Mouse (Mus musculus): ENCODE data around the gene 3110082I17Rik.

Gene 3110082I17Rik

DNA sequence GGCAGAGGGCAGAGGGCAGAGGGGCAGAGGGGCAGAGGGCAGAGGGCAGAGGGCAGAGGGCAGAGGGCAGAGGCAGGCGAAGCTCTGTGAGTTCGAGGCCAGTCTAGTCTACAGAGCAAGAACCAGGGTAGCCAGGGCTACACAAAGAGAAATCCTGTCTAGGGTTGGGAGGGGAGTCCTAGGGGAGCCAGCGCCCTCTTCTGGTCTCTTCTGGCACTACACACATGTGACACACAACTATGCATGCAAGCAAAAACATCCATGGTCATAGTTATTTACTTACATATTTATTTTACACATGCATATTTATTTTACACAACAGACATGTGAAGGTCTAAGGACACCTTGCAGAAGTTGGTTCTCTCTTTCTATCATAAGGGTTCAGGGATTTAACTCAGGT, 42.8 kb downstream of the 3110082I17Rik start:
- DNase-seq = no peak

DNA sequence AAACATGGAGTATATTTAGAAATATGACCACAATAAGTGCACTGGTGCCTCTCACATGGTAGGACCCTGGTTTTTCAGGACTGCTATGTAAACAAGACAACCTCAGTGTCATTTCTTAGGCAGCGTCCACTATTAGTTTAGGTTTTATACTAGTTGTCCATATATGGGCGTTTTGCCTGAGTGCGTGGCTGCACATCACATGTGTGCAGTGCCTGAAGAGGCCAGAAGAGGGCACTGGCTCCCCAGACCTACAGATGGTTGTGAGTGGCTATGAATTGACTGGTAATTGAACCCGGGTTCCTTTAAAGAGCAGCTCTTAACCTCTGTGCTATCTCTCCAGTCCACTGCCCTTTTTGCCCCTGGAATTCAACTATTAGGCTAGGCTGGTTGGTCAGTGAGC, 43.4 kb downstream of the 3110082I17Rik start:
- DNase-seq = no peak

DNA sequence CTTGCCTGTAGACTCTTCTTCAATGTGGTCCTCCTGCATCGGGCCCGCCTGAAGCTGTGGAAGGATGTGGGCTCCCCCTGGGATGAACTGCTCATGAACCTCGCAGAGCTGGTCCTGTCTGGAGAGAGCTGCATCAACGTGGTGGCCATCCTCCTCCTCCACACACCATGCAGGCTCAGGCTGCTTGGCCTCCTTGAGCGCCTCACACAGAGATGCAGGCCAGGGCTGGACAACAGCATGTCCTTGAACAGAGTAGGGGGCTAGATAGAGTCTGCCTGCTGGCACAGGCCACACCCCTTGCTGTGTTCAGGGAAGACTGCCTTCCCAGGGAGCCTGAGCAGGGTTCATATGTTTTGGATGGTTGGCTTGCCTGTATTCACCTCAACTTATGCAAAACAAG, 45.3 kb downstream of the 3110082I17Rik start:
- no peak for DNase-seq

DNA sequence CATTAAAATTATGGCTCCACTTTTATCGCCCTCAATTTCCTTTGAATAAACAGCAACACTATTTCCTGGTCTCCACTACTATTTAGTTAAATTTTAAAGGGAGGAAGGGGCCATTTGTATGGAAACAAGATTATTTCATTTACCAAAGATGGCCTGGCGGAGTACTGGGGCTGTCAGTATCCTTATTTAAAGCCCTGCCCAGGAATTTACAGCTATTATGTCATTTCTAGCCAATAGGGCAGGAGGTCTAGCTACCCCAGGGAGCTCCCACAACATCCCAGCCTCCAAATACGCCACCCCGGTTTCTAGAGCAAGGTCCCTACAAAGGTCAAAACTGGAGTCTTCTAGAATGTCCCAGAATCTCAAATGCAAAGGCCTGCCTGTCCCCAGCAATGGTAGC, 46.8 kb downstream of the 3110082I17Rik start:
- DNase-seq = no peak

DNA sequence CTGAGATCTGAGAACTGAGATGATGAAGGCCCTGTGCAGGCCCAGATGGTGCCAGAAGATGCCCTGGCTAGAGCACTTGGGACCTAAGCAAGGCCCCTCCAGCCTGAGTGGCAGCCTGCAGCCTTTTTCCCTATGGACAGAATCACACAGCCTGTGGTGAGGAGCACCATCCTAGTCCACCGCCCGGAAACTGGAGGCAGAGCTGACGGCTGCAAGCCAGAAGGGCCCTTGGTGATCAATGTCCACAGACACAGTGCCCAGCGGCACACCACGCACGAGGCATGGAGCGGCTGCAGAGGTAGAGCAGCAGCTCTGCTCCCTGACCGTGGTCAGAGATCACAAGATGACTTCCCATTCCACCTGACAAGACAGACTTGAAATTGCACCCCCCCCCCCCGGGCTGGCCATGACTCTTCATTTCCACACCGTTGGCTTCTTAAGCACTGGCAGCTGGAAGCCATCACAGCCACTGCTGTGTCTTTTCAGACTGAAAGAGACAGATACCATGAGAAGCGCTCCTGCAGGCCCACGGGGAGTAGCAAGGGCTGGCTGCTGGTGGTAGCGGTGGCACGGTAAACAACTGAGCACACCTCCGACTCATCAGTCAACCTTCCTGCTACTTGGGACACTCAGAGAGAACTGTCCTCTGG, 48.5 kb downstream of the 3110082I17Rik start:
- DNase-seq = no peak

DNA sequence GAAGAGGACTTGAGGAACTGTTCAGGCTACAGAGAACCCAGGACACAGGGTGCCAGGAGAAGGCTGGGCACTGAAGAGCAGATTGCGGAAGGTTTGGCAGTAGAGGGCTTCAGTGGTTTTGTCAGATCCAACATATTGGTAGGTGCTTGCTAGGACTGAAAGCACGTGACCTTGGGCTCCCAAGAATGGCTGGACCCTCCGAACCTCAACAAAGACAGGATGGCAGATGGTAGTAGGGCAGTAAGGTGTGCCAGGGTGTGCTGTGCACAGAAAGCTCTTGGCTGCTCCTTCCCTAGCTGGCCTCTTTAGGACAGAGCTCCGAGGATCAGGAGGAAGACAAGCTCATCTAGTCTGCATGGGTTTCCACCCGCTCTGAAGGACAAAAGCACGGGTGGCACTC, 49.2 kb downstream of the 3110082I17Rik start:
- peak; percentile 39 for DNase-seq

DNA sequence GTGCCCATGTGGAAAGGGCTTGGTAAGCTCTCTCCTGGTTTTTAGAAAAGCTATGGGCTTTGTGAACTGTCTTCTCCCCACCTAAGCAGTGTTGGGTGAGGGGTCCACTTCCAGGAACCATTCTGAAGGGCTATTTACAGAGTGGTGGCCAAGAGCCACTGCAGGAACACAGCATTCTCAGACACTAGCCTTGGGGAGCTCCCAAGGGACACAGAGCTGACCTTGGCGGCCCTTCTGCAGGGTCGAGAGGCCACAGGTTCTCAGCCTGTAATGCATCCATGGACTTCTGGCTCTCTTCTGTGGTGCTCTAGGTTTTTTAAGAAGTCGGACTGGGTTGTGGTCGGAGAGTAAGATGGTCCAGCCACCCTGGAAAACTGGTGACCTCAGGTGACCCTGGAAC, 50.3 kb downstream of the 3110082I17Rik start:
- no peak for DNase-seq

DNA sequence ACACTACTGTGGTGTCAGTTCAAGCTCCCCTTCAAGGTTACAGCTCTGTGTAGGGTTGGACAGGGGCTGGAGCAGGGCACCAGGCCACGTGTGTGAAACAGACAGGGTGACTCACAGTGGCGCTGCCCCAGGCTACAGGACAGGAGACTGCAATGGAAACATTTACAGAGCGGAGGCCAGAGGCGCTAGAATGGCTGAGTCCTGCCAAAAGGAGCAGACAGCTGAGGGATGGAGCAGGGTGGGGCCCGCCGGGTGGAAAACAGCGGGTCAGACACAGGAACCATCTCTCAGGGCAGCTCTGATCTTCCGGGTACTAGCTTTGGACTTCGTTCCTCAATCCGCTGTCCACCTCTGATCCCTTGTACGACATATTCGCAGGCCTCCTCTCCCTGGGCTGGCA, 50.9 kb downstream of the 3110082I17Rik start:
- DNase-seq = no peak

DNA sequence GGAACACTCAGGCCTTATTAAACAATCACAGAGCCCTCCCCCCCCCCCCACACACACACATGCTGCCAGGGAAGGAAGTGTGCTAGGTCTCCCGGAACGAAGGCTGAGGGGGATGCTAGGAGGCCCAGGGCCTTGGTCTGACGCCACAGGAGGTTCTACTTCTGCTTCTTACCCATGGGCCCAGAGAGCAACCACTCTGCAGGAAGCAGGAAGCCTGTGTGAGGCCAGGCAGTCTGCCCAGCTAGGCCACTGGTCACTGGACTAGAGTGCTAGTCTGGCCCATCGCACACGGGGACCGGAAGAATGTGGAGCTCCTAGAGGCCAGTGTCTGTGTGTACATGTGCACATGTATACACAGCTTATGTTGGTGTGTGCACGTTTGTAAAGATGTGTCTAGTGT, 51.8 kb downstream of the 3110082I17Rik start:
- no peak for DNase-seq

DNA sequence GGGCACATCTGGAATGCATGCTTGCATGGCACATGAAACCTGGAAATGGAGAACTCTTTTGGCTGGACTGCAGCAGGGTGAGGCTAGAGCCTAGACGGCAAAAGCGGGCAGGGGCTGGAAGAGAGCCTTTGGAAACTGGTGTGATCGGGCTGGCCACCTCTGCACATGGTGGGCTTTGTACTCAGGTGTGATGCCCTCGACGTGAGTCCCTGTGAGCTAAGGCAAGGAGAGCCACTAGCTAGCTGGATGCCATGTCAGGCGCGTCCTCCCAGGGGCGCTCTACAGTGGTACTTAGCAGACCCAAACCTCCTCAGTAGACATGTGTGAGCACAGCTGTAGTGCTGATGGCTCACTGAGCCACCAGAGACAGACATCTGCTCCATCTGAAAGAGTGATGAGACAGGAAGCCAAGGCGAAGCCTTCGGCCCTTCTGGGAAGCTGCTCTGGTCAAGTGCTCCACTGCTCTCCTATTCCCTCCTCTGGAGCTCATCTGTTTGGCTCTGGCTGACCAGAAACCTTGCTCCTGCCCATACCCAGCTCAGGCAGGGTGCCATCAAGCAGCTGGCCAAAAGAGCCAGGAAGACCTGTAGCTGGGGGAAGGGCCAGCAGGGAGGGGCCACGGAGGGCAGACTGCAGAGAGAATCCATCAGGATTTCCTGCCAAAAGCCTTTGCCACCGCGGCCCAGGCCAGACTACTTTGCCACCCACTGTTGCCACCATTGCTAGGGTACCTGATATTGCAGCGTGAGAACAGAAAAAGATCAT, 53.0 kb downstream of the 3110082I17Rik start:
- no peak for DNase-seq

DNA sequence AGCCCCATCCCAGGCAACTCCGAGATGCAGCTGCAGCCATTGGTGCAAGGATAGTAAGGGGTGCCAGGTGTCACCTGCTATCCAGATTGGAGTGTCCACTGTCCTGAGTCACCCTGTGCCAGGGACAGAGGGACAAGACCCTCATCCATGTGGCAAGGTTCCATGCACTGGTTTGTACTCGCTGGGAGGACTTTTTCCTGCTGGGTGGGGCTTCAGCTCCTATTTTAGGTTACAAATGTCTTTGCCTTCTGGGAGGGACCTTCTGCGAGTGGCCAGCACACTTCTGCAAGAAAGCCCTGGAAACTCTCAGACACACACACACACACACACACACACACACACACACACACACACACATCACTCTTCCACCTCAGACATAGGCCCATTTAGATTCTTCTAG, 54.4 kb downstream of the 3110082I17Rik start:
- no peak for DNase-seq

DNA sequence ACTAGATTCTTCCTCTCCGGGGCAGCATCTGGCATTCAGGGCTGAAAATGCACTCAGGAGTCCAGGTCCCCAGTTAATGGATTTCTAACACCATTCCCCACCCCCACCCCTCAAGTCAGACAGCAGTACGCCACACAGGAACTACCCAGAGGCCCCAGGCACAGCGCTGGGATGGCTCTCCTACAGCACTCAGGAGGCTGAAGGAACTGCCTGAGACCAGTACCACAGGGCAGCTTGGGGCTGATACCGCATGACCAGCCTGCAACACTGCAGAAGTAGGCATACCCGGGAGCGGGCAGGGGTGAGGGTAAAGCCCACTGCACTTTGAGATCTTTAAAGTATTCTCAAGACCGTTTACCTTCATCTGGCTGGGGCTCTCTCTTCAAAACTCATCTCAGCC, 54.8 kb downstream of the 3110082I17Rik start:
- DNase-seq = no peak

DNA sequence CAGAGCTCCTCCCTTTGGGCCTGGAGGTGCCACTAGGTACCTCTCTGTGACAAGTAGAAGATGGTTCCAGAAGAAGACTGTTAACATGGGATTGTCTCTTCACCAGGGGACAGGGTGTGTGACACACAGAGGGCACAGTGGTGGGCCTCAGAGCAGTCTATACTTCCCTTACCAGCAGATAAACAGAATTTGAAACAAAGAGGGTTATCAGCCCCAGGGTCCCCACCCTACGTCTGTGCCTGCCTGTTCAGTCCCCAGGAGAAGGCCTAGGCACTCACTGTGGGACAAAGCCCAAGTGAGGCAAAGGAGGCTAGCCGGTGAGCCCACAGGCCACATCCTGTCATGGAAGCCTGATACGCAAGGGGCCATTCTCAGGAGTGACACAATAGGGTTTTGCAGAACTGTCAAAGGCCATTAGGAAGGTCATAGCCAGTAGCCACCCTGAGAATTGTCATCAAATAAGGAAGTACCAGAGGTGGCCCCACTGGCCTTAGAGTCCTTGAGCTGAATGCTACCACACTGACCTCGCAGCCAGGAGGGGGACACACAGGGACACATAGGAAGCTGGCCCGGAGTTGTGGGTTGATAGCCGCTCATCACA, 55.4 kb downstream of the 3110082I17Rik start, which contains the start of gene C130050O18Rik:
TSS of gene C130050O18Rik (plus strand) at position 480 of the 601 bp plus-strand sequence.
- DNase-seq = no peak

DNA sequence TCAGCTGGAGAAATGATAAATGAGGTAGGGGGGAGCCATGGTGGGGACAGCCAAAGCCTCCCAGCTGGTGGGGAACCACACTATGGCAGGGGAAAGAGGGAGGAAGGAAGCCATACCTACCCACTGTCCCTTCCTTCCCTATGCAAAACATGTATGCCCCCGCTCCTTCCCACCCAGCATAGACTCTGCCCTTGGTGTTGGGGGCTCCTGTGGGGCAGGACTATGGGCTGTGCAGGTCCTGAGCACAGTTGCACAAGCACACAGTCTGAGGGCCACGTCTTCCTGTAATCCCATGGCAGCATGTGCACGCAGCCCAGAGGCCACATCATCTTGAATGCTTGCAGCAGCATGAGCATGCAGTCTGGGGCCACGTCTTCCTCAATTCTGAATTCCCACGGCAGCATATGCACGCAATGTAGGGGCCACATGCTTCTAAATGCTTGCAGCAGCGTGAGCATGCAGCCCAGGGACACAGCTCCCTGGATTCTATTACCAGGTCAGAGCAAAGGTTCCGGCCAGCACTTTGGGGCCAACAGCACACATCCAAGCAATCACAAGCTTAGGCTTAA, 56.6 kb downstream of the 3110082I17Rik start:
- no peak for DNase-seq

DNA sequence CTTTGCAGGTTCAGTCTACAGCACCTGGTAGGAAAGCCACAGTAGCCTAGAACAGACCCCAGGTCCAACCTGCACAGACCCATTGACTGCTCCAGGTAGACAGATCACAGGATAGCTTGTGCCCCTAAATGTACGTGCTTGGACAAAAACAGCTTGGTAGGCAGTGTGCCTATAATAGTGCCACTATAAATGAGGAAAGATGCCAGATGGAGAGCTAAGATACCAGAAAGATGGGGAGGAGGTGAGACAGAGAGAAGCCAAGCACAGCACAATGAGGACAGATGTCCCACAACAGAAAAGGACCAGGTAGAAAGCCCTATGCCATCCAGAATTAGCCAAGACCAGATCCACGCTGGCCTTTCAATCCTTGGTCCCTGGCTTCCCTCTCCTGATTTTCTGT, 58.2 kb downstream of the 3110082I17Rik start:
- DNase-seq = no peak

DNA sequence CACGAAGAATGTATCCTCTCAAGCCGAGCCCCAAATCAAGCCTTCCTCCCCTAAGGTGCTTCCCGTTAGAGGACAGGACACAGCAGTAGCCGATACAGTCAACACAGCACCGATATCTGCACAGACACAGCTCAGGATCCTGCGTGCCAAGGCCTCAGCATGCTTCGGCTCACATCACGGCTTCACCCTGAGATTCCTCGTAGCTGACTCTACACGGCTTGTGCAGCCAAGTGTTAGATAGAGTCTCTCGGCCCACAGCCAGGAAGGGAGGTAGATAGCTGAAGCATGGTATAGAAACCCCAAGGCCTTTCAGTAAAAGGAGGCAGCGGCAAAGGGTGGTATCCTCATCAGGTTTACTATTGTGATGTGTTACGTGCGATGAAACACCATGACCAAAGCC, 60.3 kb downstream of the 3110082I17Rik start:
- DNase-seq = no peak

DNA sequence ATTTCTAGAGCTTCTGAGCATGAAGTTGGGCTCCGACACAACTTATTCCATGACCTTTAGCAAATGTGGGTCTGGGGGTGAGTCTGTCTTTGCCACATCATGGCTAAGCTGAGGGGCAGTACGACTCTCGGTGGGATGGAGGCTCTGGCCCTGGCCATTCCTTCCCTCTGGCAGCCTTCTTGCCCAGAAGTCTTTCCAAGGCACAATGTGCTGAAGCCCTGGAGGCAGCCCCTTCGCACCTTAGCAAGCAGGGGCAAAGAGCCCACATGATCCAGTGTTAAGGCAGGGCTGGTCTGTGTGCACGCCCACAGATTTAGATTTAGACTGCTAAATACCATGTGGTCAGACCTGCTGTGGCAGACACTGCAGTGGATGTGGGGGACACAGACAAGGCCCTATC, 61.5 kb downstream of the 3110082I17Rik start:
- no peak for DNase-seq

DNA sequence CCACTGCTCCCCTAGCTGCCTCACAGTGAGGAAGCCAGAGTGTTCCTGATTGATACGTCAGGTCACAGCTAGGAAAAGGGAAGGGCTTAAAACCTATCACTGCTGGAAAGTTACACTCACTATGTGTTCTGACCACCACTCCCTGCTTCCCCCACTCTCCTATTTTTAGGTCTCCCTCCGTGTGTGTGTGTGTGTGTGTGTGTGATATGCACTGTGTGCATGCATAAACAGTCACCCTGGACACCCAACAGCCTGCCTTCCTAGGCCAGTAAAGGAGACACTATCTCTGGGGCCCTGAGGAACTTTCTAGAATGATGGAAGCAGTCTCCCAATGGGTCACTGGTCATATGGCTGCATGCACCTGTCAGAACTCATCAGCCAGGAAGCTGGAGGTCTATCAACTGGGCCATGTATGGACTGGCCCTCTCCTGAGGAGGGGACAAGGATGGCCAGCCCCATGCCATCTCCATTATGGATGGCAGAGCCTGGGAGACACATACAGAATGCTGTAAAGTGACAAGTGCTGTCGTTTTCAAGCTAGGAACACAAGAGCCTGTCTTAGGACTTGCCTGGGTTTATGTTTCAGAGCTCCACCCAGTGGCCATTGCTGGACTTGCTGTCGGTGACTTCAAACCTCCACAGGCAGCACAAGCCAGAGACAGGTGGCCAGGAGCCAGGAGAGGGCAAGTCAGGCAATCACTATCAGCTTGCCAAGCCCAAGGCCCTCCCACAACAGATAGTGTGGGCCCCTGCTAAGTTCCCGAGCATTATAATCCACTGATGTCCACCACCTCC, 62.2 kb downstream of the 3110082I17Rik start:
- DNase-seq = peak; percentile 94

DNA sequence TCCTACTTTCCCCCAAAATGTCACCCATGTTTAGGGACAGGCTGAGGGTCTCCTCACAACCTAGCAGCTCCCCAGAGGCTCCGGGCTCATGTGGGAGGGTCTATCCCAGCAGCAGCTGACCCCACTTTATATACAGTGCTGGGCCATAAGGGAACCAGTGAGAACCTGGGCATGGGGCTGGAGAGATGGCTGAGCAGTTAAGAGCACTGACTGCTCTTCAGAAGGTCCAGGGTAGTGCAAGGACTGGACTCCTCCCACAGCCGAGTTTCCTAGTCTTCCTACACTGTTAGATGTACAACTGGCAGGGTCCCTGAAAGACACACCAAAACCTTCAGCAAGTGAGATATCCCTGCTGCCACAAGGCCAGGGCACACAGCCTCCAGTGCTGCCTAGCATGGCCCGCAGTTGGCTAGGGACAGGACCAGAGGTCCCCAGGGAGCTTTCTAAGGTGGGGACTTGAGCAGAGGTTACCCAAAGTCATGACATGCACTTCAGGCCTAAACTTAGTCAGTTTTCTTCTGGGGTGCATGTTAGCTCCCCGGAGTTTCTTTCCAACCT, 62.9 kb downstream of the 3110082I17Rik start:
- no peak for DNase-seq

DNA sequence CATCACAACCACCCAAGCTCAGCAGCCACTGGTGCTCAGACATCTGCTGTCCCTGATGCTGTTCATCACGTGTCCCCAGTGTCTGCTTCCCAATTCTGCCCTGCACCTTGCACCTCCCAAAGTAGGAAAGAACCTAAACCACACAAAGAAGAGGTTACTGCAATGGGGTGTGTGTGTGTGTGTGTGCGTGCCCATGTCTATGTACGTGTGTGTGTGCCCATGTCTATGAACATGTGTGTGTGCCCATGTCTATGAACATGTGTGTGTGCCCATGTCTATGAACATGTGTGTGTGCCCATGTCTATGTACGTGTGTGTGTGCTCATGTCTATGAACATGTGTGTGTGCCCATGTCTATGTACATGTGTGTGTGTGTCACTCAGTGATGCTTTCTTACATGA, 64.8 kb downstream of the 3110082I17Rik start:
- no peak for DNase-seq

DNA sequence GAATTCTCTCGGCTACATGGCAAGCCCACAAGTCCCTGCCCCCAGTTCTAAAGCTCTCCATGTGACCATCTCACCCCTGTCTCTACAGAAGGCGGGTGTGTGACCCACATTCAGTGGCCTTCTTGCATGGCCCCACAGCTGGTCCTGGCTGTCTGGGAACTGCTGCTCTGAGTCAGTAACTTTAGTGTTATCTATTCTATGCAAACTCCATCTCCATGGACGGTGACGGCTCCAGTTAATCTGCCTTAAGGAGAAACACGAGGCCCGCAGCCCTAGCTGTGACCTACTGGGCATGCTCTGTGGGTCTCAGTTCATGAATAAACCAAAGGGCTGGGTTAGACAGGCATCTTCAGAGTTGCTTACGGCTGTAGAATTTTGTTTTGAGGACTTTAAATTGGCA, 65.9 kb downstream of the 3110082I17Rik start:
- no peak for DNase-seq

DNA sequence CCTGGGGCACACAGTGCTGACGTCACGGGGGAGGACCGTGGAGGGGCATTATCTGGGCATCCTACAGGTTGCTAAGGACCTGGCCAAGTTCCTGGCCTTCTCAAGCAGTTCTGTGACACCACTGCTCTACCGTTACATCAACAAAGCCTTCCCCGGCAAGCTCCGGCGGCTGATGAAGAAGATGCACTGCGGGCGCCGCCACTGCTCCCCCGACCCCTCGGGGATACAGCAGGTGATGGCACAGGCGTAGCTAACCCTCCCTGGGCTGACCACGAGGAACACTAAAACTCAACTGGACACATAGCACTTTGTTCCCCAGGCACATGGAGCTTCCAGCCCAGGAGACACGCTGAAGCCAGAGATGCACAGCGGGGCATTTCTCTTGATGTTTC, 67.1 kb downstream of the 3110082I17Rik start:
- no peak for DNase-seq
